Mouse (Mus musculus): ENCODE measurements around the gene Kiz. TPM values are rescaled to one million over a fixed set of nuclear protein-coding genes. Genes with fewer than 3 reads are reported as not detected.

Gene Kiz
- polyA plus RNA-seq, 2 experiments: 19.8 to 27.8 TPM

- Histone ChIP-seq H3K9me3 (ENCODE audit: control insufficient read depth, low read length) (no peaks in the 10 kb centered on the region), H3K4me1 (ENCODE audit: control insufficient read depth, insufficient read depth, low read length) (no peaks in the 10 kb centered on the region), H3K9ac (ENCODE audit: low read depth, low read length, severe bottlenecking) (no peak overlapping the region), H3K27me3 (ENCODE audit: control insufficient read depth, insufficient read depth, low read length) (no peaks in the 10 kb centered on the region), H3K36me3 (ENCODE audit: control insufficient read depth, insufficient read depth, low read length) (no peaks in the 10 kb centered on the region), H3K27ac (replicated peaks; ENCODE audit: low read depth, low read length) (no peak overlapping the region), H3K4me2 (replicated peaks; ENCODE audit: low read depth, low read length, severe bottlenecking) (no peak overlapping the region), H3K4me3 (replicated peaks; ENCODE audit: low read length) (no peak overlapping the region)
- ATAC-seq (ENCODE audit: low FRiP score, low read depth) (no peak), DNase-seq (ENCODE audit: low spot score) (no peak)
- 94% methylated on average over 4 of the region's 4 CpGs for WGBS
- no peak for TF ChIP-seq POLR2A (IDR thresholded peaks at IDR 0.05; ENCODE audit: borderline replicate concordance, extremely low read depth, insufficient read depth, insufficient read length)
These were observed 26.0 kb downstream of the Kiz start for GRCm38 (mm10) chr2:146881623-146882022.

GRCm38 (mm10) chr2:146884291-146884855, 28.7 kb downstream of the Kiz start:
- H3K4me1 ChIP-seq (ENCODE audit: control insufficient read depth, insufficient read depth, low read length): no peaks in the 10 kb centered on the region
- no peak overlapping the region for H3K4me2 ChIP-seq (replicated peaks; ENCODE audit: low read depth, low read length, severe bottlenecking)

DNA sequence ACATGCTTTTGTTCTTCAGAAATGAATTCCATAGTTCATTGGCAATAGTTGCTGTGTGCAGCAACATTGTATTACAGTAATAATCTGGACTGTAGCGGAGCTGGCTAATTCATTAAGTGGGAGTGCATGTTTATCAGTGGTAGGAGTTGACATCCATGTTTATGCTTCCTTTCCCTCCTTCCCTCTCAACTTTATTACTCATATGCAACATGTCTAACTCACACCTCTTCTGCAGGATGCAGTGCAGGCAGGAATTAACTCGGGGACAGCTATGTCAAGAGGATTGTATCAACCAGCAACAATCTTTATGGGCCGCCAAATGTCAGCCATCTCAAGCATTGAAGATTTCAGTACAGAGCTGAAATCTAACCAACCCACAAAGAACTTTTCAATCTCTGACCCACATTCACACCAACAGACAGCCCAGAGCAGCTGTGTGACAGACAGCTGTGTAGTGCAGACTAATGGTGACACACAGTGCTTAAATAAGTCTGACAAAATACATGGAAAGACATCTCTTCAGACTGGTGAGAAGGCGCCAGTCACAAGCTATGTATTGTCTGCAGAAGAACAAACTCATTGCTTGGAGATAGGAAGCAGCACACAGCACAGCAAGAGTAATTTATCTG, 33.2 kb downstream of the Kiz start:
- 80% methylated on average over 4 of the region's 4 CpGs for WGBS
- H3K27me3 ChIP-seq (ENCODE audit: control insufficient read depth, insufficient read depth, low read length): no peaks in the 10 kb centered on the region
- ATAC-seq (ENCODE audit: low FRiP score, low read depth): no peak
- peaks cover 9% of the 10 kb centered on the region for H3K36me3 ChIP-seq (ENCODE audit: control insufficient read depth, insufficient read depth, low read length)
- no peak for DNase-seq (ENCODE audit: low spot score)
- H3K4me2 ChIP-seq (replicated peaks; ENCODE audit: low read depth, low read length, severe bottlenecking): no peak overlapping the region
- H3K4me3 ChIP-seq (replicated peaks; ENCODE audit: low read length): no peak overlapping the region
- no peak overlapping the region for H3K9ac ChIP-seq (ENCODE audit: low read depth, low read length, severe bottlenecking)
- H3K9me3 ChIP-seq (ENCODE audit: control insufficient read depth, low read length): 0 out of 2 replicates have a peak, but pooled peaks cover 5% of the 10 kb centered on the region
- H3K4me1 ChIP-seq (ENCODE audit: control insufficient read depth, insufficient read depth, low read length): no peaks in the 10 kb centered on the region
- no peak for TF ChIP-seq POLR2A (IDR thresholded peaks at IDR 0.05; ENCODE audit: borderline replicate concordance, extremely low read depth, insufficient read depth, insufficient read length)
- H3K27ac ChIP-seq (replicated peaks; ENCODE audit: low read depth, low read length): no peak overlapping the region

More at GRCm38 (mm10) chr2:146884291-146884855, 28.7 kb downstream of the Kiz start:
- Histone ChIP-seq H3K27me3 (ENCODE audit: control insufficient read depth, insufficient read depth, low read length) (no peaks in the 10 kb centered on the region), H3K9me3 (ENCODE audit: control insufficient read depth, low read length) (no peaks in the 10 kb centered on the region), H3K9ac (ENCODE audit: low read depth, low read length, severe bottlenecking) (no peak overlapping the region), H3K4me3 (replicated peaks; ENCODE audit: low read length) (no peak overlapping the region), H3K36me3 (ENCODE audit: control insufficient read depth, insufficient read depth, low read length) (no peaks in the 10 kb centered on the region), H3K27ac (replicated peaks; ENCODE audit: low read depth, low read length) (no peak overlapping the region)
- TF ChIP-seq POLR2A (IDR thresholded peaks at IDR 0.05; ENCODE audit: borderline replicate concordance, extremely low read depth, insufficient read depth, insufficient read length): no peak
- ATAC-seq (ENCODE audit: low FRiP score, low read depth): no peak
- no peak for DNase-seq (ENCODE audit: low spot score)
- WGBS: 76% methylated on average over 8 of the region's 8 CpGs

DNA sequence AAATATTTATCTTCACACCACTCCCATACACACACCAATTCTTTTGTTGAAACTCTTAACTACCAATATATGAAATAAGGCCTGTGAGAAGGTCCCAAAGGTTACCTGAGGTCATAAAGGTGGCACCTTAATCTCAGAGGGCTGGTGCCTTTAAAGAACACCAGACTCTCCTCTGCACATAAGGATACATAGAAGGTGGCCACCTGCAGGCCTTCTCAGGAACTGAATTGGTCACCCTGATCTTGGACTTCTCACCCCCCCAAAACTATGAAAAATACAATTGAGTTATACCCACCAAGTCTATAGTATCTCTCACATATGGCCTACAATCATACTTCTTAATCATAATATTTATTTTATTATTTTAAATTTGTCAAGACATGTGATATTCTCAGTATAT, 43.3 kb downstream of the Kiz start:
- Histone ChIP-seq H3K4me1 (ENCODE audit: control insufficient read depth, insufficient read depth, low read length) (no peaks in the 10 kb centered on the region), H3K9ac (ENCODE audit: low read depth, low read length, severe bottlenecking) (no peak overlapping the region), H3K9me3 (ENCODE audit: control insufficient read depth, low read length) (no peaks in the 10 kb centered on the region), H3K36me3 (ENCODE audit: control insufficient read depth, insufficient read depth, low read length) (no peaks in the 10 kb centered on the region), H3K27ac (replicated peaks; ENCODE audit: low read depth, low read length) (no peak overlapping the region), H3K4me3 (replicated peaks; ENCODE audit: low read length) (no peak overlapping the region), H3K27me3 (ENCODE audit: control insufficient read depth, insufficient read depth, low read length) (no peaks in the 10 kb centered on the region), H3K4me2 (replicated peaks; ENCODE audit: low read depth, low read length, severe bottlenecking) (no peak overlapping the region)
- TF ChIP-seq POLR2A (IDR thresholded peaks at IDR 0.05; ENCODE audit: borderline replicate concordance, extremely low read depth, insufficient read depth, insufficient read length): no peak
- DNase-seq (ENCODE audit: low spot score) (no peak), ATAC-seq (ENCODE audit: low FRiP score, low read depth) (no peak)

DNA sequence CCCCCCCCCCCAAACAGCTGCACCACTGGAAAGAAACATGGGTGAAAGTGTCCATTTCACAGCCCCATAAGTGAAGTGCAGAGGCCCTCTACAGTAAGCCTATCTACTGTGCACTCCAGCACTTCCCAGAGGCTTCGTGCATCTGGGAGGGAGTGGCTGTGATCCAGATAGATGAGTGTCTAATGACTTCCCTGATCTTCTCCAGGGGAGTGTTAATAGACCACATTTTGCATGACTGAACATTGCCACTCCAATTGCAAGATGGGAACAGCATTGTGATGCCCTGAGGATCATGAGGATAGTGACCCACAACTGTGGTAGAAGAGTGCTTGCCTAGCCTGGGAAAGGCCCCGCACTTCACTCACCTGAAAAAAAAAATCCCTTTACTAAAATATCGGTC, 60.4 kb downstream of the Kiz start:
- H3K4me3 ChIP-seq (replicated peaks; ENCODE audit: low read length): no peak overlapping the region
- ATAC-seq (ENCODE audit: low FRiP score, low read depth): no peak
- no peaks in the 10 kb centered on the region for H3K27me3 ChIP-seq (ENCODE audit: control insufficient read depth, insufficient read depth, low read length)
- no peaks in the 10 kb centered on the region for H3K36me3 ChIP-seq (ENCODE audit: control insufficient read depth, insufficient read depth, low read length)
- H3K9me3 ChIP-seq (ENCODE audit: control insufficient read depth, low read length): no peaks in the 10 kb centered on the region
- WGBS: 91% methylated on average over 3 of the region's 3 CpGs
- TF ChIP-seq POLR2A (IDR thresholded peaks at IDR 0.05; ENCODE audit: borderline replicate concordance, extremely low read depth, insufficient read depth, insufficient read length): no peak
- no peaks in the 10 kb centered on the region for H3K4me1 ChIP-seq (ENCODE audit: control insufficient read depth, insufficient read depth, low read length)
- no peak for DNase-seq (ENCODE audit: low spot score)
- no peak overlapping the region for H3K9ac ChIP-seq (ENCODE audit: low read depth, low read length, severe bottlenecking)
- H3K4me2 ChIP-seq (replicated peaks; ENCODE audit: low read depth, low read length, severe bottlenecking): no peak overlapping the region
- no peak overlapping the region for H3K27ac ChIP-seq (replicated peaks; ENCODE audit: low read depth, low read length)
